Mouse (Mus musculus): ENCODE results near the gene Ctdspl2. TPM values are rescaled to one million over a fixed set of nuclear protein-coding genes. Genes with fewer than 3 reads are reported as not detected.
"Not testable (repeated sequence)": the region's sequence is repeated elsewhere in the genome, so short reads cannot be mapped to it uniquely, and the experiment has no call there.

The Ctdspl2 gene
- total RNA-seq (2021) = 34.8 and 35.1 TPM in 2 replicates
- long read RNA-seq, full-length matches to known transcripts = 7 of 10 reads
- long read RNA-seq, partial matches to known transcripts = 1 of 10 reads
- long read RNA-seq, other reads (novel, unspliced or antisense) = 2 of 10 reads

DNA sequence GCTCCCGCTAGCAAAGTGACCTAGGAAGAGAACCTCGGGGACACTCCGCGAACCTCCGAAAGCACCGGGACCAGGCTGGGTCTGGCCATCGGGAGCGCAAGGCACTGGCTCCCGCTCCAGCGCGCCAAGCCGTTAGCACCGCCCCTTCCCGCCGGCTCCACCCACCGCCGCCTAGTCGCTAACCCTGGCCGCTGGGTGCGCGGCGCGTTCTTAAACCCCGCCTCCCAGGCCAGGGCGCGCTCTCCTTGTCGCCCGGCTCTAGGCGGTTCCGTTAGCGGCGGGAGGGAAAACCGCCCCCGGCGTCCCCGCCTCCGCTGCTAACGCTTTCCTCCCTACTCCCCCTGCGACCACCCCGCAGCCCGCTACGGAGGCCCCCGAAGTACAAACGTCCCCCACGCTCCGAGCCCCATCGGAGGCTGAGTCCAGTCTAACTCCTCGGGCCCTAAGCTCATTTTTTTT is at the start of gene Ctdspl2, which contains the start of gene Mageb3:
Ctdspl2 (plus strand) TSS at position 237 of the 459 bp plus-strand sequence.
Mageb3 (minus strand) TSS at position 328 of the 459 bp plus-strand sequence.
- peak; percentile 98 for DNase-seq

- DNase-seq = no peak
Observed at GRCm38 (mm10) chr2:121909975-121910374, 45.8 kb upstream of the Ctdspl2 start.

DNA sequence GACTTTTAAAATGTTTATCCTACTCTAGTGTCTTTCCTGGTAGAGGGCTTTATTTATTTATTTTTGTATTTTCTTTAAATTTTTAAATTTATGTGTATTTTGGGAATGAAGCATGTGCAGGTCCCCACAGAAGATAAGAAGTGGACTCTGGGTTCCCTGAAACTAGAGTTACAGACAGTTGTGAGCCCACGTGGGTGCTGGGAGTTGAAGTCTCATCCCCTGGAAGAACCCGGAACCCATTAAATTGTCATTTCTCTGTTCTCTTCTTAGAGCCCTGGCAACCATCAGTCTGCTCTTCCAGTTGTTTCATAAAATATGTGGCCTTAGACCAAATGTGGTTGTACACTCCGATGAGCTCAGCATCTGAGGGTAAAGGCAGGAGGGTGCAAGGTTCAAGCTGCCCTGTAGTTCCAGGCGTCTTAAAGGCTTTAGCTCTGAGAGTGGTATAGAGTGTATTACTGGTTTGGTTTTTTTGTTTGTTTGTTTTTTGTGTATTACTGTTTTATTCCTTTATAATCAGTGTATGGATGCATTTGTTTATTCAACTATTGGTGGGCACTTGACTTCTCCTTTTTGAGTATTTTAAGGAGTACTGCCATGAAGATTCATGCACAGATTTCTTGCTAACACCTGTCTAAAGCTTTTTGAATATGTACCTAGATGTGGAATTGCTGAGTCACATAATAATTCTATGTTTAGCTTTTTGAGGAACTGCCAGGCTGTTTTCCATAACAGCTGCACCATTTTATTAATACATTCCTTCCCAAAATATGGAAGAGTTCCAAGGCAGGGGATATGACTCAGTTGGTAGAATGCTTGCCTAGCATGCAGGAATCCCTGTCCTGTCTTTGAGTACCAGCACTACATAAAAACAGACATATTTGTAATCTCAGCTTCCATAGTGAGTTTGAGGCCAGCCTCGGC is 39.5 kb upstream of the Ctdspl2 start:
- DNase-seq = no peak

DNA sequence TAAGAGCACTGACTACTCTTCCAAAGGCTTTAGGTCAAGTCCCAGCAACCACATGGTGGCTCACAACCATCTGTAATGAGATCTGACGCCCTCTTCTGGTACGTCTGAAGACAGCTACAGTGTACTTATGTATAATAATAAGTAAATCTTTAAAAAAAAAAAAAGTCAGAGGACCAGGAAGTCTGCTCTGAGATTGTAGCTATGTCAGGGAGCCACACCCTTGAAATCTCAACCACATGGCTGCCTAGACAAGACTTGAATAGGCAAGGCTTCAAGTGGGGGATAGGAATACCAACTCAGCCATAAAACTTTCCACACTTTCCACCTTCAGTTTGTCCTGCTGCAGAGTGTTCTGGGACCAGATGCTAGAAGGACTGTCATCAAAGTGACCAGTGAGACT is 18.2 kb upstream of the Ctdspl2 start:
- DNase-seq = not testable (repeated sequence)

- no peak for DNase-seq
Observed at GRCm38 (mm10) chr2:121943364-121943763, 12.4 kb upstream of the Ctdspl2 start.

DNA sequence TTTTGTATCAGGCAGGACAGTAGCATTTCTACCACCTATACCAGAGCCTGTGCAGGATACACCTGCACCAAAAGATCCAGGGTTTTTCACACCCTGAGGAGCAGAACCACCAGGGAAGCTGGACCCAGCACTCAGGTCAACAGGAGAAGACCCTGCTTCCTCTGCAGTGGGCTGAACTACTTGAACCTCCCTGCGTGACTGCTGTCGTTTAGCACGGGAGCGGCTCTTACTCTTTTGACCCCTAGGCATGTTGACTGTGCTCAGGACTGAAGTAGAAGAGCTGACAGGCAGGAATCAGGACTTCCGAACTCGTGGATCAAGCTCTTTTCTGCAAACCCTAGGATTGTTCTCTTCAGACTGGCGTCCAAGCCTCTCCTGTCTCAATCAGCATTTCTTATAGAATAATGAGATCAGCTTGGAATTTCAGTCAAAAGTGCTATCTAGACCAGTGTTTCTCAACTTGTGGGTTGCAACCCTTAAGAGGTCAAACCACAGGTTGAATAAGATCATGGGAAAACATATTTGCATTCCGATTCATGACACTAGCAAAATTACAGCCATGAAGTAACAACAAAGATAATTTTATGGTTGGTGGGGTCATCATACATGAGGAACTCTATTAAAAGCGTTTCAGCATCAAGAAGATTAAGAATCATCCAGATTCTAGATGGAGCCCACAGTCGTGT is 687 bp upstream of the Ctdspl2 start:
- no peak for DNase-seq

- DNase-seq = peak; percentile 97
Observed at GRCm38 (mm10) chr2:121956224-121957018, 620 bp downstream of the Ctdspl2 start.

GRCm38 (mm10) chr2:121957216-121957792 is 1.5 kb downstream of the Ctdspl2 start:
- no peak for DNase-seq

GRCm38 (mm10) chr2:121995738-121996137 is 39.9 kb downstream of the Ctdspl2 start:
- no peak for DNase-seq

DNA sequence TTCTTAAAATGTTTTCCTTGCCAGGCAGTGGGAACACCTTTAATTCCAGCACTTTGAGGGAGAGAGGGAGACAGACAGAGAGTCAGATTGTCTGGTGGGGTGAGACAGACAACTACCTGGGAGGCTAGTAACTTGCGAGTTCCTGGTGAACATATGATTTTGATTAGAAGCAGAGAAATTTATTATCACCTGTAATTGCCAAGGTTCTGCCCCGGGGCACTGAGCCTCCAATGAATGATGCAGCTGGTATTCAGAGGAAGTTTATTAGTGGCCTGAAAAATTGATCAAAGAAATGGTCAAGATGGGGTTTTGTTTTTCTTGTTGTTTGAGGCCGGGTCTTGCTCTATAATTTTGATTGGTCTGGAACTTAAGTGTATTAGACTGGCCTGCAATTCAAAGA is 53.0 kb downstream of the Ctdspl2 start:
- no peak for DNase-seq

- no peak for DNase-seq
Observed at GRCm38 (mm10) chr2:122011441-122011840, 55.6 kb downstream of the Ctdspl2 start.

- no peak for DNase-seq
Observed at GRCm38 (mm10) chr2:122018705-122019104, 62.9 kb downstream of the Ctdspl2 start.

DNA sequence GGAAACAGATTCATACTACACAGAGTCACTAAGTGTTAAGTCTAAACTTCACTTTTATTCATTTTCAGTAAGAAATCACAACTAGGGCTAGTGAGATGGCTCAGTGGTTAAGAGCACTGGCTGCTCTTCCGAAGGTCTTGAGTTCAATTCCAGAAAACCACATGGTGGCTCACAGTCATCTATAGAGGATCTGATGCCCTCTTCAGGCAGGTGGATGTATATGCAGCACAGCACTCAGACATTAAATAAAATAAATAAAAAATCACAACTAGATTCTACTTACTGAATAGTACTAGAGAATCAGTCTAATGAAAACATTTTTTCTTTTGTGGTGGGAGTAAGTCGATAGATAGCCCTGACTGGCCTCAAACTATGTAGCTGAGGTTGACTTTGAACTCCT is 66.5 kb downstream of the Ctdspl2 start:
- no peak for DNase-seq

DNA sequence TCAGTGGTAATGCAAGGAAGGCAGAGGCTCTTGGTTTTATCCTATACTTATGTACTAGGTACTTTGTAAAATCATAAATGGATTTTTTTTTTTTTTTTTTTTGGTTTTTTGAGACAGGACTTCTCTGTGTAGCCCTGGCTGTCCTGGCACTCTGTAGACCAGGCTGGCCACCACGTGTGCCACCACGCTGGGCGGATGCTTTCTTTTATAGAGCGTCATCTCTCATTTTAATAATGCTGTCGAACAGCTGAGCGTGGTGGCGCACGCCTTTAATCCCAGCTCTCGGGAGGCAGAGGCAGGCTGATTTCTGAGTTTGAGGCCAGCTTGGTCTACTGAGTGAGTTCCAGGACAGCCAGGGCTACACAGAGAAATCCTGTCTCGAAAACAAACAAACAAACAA is 71.3 kb downstream of the Ctdspl2 start:
- DNase-seq = not testable (repeated sequence)

DNA sequence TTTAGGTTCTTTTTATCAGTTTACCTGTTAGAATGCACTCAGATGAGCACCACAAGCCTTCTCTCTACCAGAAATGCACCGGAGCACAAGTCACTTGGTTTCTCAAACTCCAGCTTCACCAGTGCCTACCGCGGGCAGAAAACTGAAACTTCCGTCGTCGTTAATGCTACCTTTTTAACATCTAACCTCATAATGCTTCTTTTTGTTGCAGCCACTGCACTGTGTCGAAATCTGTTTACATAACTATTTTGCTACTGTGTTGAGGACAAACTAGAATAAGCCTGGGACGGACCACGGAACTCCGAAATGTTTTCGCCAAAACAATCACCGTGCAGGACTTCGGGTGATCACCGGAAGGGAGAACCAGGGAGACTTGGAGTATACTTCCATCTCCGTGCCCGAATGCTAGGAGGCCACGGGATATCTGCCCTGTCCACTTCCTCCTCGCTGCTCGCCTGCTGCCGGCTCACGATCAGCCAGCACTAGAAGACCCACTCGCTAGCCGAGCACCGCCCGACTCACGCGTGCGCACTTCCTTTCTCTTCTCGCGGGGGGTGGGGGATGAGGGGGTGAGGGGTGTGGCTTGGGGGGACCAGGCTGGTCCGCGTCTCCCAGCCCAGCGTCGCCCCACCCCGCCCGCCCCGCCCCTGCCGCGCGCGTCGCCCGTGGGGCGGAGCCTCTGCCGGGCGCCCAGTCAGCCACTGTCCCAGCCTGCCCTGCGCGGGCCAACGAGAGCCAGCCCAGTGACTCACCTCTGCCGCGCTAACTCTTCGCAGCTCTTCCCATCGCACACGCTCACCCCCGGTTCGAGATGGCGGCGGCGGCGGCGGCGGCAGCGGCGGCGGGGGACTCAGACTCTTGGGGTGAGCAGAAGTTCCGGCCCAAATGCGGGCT is 72.3 kb downstream of the Ctdspl2 start, which contains the start of gene Eif3j1:
Eif3j1 (plus strand) TSS at position 685 of the 894 bp plus-strand sequence.
- DNase-seq = peak; percentile 89

DNA sequence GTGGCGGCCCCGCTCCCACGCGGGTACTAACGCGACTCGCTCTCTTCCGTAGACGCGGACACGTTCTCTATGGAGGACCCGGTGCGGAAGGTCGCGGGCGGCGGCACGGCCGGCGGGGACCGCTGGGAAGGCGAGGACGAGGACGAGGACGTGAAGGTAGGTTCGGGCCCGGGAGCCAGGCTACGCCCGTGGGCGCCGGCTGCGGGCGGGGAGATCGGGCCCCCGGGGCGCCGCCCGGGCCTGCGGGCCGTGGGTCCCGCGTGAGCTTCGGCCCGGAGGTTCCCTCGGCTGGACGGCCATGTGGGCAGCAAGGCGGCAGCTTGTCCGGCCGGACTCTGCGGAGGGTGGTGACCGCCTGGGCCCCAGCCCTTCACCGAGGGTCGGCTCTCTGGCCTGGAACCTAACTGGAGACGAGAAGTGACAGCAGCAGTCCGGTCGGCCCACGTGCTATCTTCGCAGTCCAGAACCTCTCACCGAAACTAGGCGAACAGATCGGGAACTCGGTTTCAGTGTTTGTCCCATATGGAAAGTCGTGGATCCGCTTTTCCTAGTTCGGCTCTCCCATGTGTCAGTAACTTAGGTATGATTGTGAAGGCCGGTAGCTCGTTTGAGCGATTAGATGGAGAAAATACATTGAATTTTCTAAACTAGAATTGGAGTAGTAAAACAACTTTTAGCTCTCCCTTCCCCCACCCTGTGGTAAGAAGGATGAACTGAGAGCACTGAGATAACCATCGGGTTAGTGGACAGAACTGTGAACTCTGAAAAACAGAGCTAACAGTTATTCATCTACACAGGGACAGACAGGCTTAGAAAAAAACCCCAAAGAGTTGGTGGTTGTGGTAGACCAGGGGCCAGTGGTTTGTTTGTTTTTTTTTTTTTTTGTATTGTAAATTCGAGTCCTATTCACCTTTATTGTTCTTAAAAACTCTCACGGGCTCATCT is 73.2 kb downstream of the Ctdspl2 start:
- DNase-seq = peak; percentile 54

- no peak for DNase-seq
Observed at GRCm38 (mm10) chr2:122031970-122032369, 76.2 kb downstream of the Ctdspl2 start.

GRCm38 (mm10) chr2:122036064-122036463 is 80.3 kb downstream of the Ctdspl2 start:
- no peak for DNase-seq

DNA sequence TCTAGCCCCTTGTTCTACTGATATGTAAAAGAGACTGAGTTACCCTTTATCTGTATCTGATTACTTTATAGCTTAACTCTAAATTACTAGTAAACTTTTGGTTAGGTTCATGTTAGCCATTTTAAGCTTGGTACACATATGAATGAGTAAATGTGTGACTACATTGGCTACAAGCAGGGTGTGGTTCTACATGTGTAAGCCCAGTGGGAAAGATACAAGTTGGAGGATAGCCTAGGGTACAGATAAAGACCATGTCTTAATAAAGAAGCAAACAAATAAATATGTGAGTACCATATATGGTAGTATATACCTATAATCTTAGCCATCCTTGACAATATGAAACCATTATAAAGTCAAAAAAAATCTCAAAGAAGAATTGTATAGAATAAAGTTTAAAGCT is 88.1 kb downstream of the Ctdspl2 start:
- DNase-seq = no peak
